Mouse (Mus musculus) NIH3T3 (cell line): ENCODE results near the gene Serpina3a.
"Not testable (repeated sequence)": the region's sequence is repeated elsewhere in the genome, so short reads cannot be mapped to it uniquely, and the experiment has no call there.

Source experiments
- DNase-seq: peaks from one replicate; pipeline ENCODE4 v3.0.0-alpha.2; 2012; ENCODE audit warnings: low read depth

Serpina3a gene

DNA sequence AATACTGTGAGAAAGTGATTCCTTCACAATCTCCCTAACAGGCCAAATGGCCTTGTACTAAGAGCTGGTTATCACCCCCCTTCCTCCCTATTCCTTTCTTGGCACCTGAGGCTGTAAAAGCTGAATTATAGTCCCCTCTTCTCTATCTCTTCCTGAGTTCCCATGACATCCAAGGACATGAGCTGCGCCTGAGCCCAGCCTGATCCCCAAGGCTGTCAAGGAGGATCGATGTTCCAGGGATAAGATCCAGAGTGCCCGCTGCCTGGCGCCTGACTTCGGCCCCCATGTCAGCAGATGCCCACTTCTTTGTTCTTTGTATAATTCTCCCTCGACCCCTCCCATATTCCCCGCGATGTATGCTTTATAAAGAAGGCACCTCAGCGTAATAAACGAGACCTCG is at the start of gene Serpina3a:
TSS of gene Serpina3a (plus strand) at position 392 of the 400 bp plus-strand sequence.
- DNase-seq = not testable (repeated sequence)

DNA sequence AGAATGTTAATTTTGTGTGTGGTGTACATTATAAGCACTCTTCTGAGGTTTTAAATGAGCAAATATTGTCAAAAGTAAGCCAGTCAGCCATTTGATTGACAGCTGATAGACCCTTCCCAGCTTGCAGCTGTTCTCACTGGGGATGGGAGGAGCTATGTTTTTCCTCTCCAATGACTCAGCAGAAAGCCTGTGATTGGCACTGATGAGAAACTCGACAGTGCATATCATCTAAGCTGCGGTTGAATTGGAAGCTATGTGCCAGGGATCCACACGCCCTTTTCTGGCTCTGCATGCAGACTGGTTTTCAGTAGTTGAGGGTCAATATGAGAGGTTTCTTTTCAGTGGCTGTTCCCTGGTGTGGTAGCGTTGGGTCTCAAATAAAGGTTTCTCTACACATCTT is 48.0 kb upstream of the Serpina3a start:
- DNase-seq = peak; percentile 82

DNA sequence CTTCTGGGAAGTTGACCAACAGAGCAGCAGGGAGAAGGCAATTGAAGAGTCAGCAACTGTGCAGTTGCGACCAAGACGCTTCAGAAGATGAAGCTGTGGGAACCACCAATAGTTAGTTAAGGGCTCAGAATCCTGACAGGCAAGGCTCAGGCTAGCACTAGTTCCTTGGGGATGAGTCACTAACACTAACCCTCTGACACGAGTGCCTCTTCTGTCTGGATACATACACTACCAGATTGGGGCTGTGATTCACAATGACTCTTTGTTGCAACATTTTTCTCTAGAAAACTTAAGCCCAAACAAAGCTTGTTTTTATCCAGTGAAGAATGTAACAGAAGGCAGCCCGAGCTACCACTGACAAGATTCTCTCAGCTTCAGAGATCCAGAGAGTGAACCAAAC is 47.5 kb upstream of the Serpina3a start:
- peak; percentile 85 for DNase-seq

DNA sequence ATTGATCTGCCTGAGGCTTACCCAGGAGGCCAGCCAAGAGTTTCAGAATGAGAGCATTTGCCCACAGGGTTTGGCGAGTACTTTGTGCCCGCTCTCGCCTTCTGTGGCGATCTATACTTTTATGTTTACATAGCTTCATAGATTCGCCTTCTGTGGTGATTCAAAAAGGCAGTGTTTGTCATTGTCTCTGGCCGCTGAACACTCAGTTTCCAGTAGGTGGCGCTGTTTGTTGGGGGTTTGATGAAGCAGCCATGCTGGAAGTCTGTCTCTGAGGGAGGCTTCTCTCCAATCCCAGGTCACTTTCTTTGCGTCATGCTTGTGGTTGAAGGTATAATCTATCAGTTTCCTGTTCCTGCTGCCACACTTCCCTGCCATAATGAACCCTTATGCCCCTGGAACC is 46.3 kb upstream of the Serpina3a start:
- peak; percentile 83 for DNase-seq

- DNase-seq = peak; percentile 90
These were observed 45.0 kb upstream of the Serpina3a start for GRCm38 (mm10) chr12:104067549-104067948.

- peak; percentile 91 for DNase-seq
These were observed 42.9 kb upstream of the Serpina3a start for GRCm38 (mm10) chr12:104069620-104070019.

GRCm38 (mm10) chr12:104071708-104072107 is 40.8 kb upstream of the Serpina3a start:
- DNase-seq = no peak

GRCm38 (mm10) chr12:104072286-104072685 is 40.2 kb upstream of the Serpina3a start:
- DNase-seq = no peak

DNA sequence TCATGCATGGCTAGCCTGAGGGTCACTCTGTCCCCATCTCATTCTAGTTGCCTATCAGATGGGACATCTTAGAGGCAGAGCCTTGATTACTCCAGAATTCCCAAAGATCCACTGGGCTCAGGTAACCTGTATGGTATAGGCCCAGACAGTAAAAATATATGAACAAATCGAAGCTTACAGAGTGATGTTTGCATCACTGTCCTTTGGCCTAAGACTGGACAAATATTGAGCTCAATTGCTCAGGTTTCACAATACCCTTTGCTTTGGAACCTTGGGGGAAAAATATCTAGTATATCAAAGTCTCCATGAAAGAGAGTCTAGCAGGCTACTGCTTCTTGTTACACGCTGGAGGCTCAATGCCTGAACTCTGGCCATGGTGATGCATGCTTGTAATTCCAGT is 22.4 kb upstream of the Serpina3a start:
- DNase-seq = no peak

DNA sequence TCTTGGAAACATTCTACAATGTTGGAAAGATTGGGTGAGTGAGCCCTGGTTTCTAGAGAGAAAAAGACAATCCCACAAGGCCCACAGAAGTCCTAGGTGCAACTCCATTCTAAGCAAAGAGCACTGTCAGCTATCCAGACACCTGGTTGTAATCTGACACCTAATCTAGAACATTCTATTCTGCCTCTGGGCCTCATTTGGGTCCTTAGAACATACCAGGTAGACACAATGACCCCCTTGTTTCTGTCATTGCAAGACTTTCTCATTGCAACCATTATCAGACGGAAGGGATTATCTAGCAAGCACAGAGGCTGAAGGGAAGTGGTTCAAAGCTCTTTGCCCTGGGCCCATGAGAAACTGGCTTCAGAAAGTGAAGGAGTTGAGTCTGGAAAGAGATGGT is 21.2 kb upstream of the Serpina3a start:
- DNase-seq = no peak

GRCm38 (mm10) chr12:104100768-104101167 is 11.8 kb upstream of the Serpina3a start, which contains the start of gene Serpina5:
TSS of gene Serpina5 (plus strand) at chr12:104101113.
- no peak for DNase-seq

- no peak for DNase-seq
These were observed 6.7 kb upstream of the Serpina3a start for GRCm38 (mm10) chr12:104105847-104106246.

DNA sequence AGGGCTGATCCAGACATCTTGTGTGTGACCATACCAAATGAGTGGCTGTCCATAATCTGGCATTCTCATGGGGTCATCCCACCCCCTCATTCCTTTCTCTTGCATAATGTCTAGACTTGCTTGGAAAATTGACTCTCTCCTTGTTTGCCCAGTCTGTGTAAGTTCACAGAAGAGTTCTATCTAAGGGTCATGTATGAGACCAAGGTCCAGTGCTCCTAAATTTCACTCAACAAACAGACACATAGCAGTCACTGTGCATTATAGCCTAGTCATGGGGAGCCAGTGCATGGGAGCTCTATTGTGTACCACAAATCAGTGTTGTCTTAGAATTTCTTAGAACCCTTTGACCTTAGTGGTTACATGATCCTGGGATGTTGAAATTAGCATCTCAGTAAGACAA is 5.6 kb upstream of the Serpina3a start:
- DNase-seq = no peak

DNA sequence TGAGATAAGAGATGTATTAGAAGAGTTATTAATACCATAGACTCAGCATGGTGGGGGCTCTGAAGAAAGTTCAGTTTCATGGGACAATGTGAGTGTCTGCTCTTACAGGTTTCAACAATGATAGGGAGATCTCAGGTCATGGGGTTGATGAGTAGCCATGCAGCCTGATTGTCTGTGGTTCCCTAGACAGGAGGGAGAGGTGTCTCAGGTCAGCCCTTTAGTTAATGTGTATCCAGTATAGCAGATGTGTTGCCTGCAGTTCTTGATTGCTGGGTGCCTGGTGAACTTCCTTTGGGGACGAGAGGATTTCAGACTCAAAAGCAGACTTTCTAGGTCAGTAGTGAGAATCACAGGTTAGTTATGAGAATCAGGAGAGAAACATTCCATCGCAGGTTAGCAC is 4.0 kb upstream of the Serpina3a start:
- no peak for DNase-seq

- peak; percentile 73 for DNase-seq
These were observed 2.5 kb downstream of the Serpina3a start for GRCm38 (mm10) chr12:104114921-104115579.

- DNase-seq = no peak
These were observed 10.6 kb downstream of the Serpina3a start for GRCm38 (mm10) chr12:104123097-104123496.

GRCm38 (mm10) chr12:104123996-104124395 is 11.5 kb downstream of the Serpina3a start:
- peak; percentile 80 for DNase-seq

GRCm38 (mm10) chr12:104125021-104125560 is 12.6 kb downstream of the Serpina3a start:
- peak; percentile 41 for DNase-seq

DNA sequence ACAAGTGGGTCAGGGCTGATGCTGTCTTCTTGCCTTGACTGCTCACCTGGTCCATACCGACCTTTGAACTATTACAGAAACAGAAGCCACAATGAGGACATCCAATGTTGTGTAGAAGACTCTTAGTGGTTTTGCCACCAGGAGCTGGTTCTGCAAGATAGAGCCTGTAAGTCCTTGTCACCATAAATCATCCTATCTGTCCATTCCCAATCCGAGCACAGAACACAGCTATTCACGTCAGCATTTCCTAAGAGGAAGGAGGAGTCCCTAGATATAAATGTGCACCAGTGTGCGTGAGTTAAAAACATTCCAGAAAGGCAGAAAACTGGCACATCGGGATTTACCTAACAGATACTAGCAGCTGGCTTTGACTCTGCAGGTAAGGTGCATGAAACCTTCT is 15.2 kb downstream of the Serpina3a start, which contains the start of gene Serpina3b:
TSS of gene Serpina3b (plus strand) at position 301 of the 400 bp plus-strand sequence.
- DNase-seq = no peak

GRCm38 (mm10) chr12:104131041-104131440 is 18.5 kb downstream of the Serpina3a start:
- peak; percentile 51 for DNase-seq

DNA sequence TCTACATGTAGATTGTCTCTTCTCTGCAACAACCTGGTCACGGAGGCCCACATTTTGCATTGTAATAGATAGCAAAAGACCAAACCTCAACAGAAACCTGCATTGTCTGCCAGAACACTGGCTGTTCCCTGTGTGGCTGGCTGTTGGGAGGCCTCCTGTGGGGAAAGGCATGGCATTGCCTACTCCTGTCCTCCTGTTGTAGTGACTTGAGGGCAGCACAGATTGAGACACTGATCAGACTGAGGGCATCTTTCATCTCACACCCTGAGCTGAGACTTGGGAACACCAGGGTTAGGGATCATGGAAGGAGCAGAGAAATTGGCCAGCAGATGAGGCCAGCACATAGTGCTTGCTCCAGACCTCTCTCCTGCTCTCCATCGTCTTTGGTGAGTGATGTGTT is 25.7 kb downstream of the Serpina3a start:
- no peak for DNase-seq

DNA sequence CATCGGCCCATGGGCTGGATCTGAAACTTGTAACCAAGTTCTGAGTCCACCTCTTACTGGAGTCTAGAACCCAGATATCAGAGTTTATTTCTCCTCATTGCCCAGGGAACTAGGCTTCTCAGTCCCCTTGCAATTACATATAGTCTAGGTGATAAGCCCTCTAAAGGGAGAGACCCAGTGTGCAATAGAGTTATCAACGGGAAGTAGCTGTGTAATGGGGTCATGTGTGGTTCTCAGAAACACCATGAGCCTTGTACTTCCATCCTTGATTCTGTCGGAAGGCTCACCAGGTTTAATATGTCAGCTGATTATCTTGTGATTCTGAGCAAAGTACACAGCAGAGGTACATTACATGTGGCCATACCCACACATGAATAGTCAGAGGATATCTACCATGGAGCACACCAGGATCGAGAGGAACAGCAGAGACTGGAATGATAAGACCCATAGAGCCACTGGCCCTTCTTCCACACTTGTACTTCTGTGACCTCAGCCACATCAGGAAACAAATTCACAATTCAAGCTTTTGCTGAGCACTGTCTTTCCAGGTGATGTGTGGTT is 28.1 kb downstream of the Serpina3a start:
- DNase-seq = no peak

- DNase-seq = peak; percentile 18
These were observed 29.0 kb downstream of the Serpina3a start for GRCm38 (mm10) chr12:104141506-104141905.
